Mouse (Mus musculus) midbrain, embryonic 10.5 days (tissue): Measurements from ENCODE around the gene Nlrp9b. TPM values are rescaled to one million over a fixed set of nuclear protein-coding genes. Genes with fewer than 3 reads are reported as not detected.

Experiments
- polyA plus RNA-seq: library from polyadenylated mRNA; unstranded; fragments of >200 nt; fragmentation: Nextera tagmentation; extraction: Ambion mirVana; gene quantifications from 2 replicates; pipeline ENCODE4 v1.2.1, GENCODE M21; 2016

Nlrp9b gene
- polyA plus RNA-seq, 1 experiment from 2014 or later, result not detected

Other genes with a start within 250 kb of the Nlrp9b start
- 76.4 and 88.7 TPM in 2 replicates for gene Nectin2, start 241.0 kb upstream of the Nlrp9b start, polyA plus RNA-seq
- gene Bcam, start 220.4 kb upstream of the Nlrp9b start, polyA plus RNA-seq, result 25.3 and 32.2 TPM in 2 replicates
- 0.62 and 0.70 TPM in 2 replicates for gene Cblc, start 194.7 kb upstream of the Nlrp9b start, polyA plus RNA-seq
- gene Bcl3, start 168.7 kb upstream of the Nlrp9b start, polyA plus RNA-seq, result 1.1 and 1.8 TPM in 2 replicates
- gene Gm19345, start 139.5 kb upstream of the Nlrp9b start, polyA plus RNA-seq, result 0.14 TPM in 1 of 2 replicates, not detected in the other
- gene Ceacam16, start 130.2 kb upstream of the Nlrp9b start, polyA plus RNA-seq, result not detected in 2 replicates
- gene Ceacam19, start 103.5 kb upstream of the Nlrp9b start, polyA plus RNA-seq, result not detected in 2 replicates
- 7.4 and 7.5 TPM in 2 replicates for gene Pvr, start 70.3 kb upstream of the Nlrp9b start, polyA plus RNA-seq
- 0.54 TPM in 1 of 2 replicates, not detected in the other for gene Igsf23, start 40.7 kb upstream of the Nlrp9b start, polyA plus RNA-seq
- gene Ceacam20, start 26.1 kb upstream of the Nlrp9b start, polyA plus RNA-seq, result not detected in 2 replicates
- not detected in 2 replicates for gene Vmn1r91, start 108.2 kb downstream of the Nlrp9b start, polyA plus RNA-seq
- gene Gm16442, start 131.1 kb downstream of the Nlrp9b start, polyA plus RNA-seq, result not detected in 2 replicates
- not detected in 2 replicates for gene Vmn1r93, start 147.6 kb downstream of the Nlrp9b start, polyA plus RNA-seq
- gene Vmn1r94, start 176.9 kb downstream of the Nlrp9b start, polyA plus RNA-seq, result not detected in 2 replicates
- gene Vmn1r95, start 202.2 kb downstream of the Nlrp9b start, polyA plus RNA-seq, result not detected in 2 replicates
- gene Gm6164, start 214.1 kb downstream of the Nlrp9b start, polyA plus RNA-seq, result not detected in 2 replicates
- not detected in 2 replicates for gene Gm4498, start 242.4 kb downstream of the Nlrp9b start, polyA plus RNA-seq